Mouse (Mus musculus): ENCODE measurements around the gene Vwa8.

DNA sequence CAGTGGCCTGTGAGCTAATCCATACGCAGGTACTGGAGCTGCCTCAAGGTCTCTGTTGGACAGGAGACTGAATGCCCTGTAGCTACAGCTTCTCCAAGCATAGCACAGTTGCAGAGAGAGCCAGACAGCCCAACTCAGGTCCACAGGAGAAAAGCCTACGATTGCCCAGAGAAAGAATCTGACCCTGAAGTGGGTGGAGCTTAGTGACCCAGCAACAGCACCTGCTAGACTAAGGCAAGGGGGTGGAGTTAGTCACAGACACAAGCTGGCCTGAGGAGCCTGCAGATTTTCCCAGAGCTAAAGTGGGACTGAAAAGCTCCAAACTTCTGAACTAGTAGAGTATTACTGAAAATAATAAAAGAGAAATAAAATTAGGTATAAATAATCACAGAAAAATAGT is 21.2 kb downstream of the Vwa8 start:
- TF ChIP-seq CTCF (IDR thresholded peaks at IDR 0.05), result no peak
- no peak for TF ChIP-seq EP300 (IDR thresholded peaks at IDR 0.05)
